Mouse (Mus musculus) splenic B cell, adult 2 months (primary cell): Measurements from ENCODE around the gene Tnip1.
A peak's percentile ranks its signal among the peaks of the same experiment; 100 is the strongest.

Experiments
- DNase-seq: peaks from one replicate; pipeline ENCODE4 v3.0.0-alpha.2; 2011; ENCODE audit warnings: low read depth, low spot score
- H3K27me3 ChIP-seq: 2 replicates; pipeline ENCODE4 v1.6.1; 2012; ENCODE audit warnings: mild to moderate bottlenecking, low read length, moderate library complexity, mixed read lengths; ENCODE audit not compliant: control insufficient read depth, poor library complexity, insufficient read depth, severe bottlenecking
- H3K36me3 ChIP-seq: 2 replicates; pipeline ENCODE4 v1.6.1; 2012; ENCODE audit warnings: mild to moderate bottlenecking, low read length, moderate library complexity, mixed read lengths; ENCODE audit not compliant: control insufficient read depth, poor library complexity, insufficient read depth, severe bottlenecking

The Tnip1 gene

DNA sequence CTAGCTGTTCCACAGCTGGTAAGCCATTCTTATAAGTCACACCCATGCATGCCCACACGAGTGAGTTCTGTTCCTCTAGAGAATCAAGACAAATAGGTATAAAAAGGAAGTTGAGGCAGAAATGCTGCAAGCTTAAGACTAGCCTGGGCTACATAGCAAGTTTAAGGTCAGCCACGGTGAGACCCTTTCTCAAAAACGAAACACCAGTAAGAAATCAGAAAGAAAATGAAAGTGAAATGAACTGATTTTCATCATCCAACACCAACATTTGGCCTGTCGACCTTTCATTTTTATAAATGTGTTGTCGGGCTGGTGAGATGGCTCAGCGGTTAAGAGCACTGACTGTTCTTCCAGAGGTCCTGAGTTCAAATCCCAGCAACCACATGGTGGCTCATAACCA lies 83.8 kb downstream of the Tnip1 start:
- Histone ChIP-seq H3K36me3 (peaks cover 2% of the 10 kb centered on the region), H3K27me3 (no peaks in the 10 kb centered on the region)
- DNase-seq: no peak

GRCm38 (mm10) chr11:54876031-54876430 lies 86.7 kb downstream of the Tnip1 start:
- no peak for DNase-seq
- Histone ChIP-seq H3K27me3 (no peaks in the 10 kb centered on the region), H3K36me3 (peaks cover 6% of the 10 kb centered on the region)

DNA sequence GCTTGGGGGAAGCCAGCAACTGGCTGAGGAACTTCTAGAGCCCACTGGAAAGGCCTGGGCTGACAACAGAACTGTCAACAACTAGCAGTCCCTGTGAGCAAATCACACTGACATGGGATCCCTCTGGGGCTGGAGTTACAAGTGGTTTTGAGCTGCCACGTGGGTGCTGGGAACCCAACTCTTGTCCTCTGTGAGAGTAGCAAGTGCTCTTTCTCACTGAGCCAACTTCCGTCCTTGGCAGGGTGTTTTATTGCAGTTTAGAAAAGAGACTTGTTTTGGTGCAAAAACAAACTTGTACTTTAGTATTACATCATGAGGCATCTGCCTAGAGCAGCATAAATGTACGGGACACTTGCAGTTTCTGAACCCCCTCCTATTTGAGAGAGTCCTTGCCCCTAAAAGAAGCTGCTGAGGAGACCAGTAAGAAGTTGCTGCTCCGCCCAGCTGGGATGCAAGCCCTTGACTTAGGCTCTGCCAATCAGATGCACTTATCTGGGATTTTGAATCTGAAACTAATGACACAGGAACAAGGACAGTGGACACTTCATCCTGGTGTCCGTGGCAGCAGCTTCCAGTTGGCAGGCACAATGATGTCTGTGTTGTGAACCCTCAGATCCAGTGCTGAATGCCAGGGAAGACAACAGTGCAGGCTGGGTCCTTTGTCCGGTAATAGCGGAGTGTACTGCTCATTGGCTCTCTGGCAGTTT lies 90.7 kb downstream of the Tnip1 start:
- Histone ChIP-seq H3K27me3 (no peaks in the 10 kb centered on the region), H3K36me3 (peaks cover 8% of the 10 kb centered on the region)
- DNase-seq: no peak

- Histone ChIP-seq H3K36me3 (peaks cover 8% of the 10 kb centered on the region), H3K27me3 (no peaks in the 10 kb centered on the region)
- DNase-seq: no peak
Observed at GRCm38 (mm10) chr11:54869318-54869717, 93.4 kb downstream of the Tnip1 start.

- Histone ChIP-seq H3K27me3 (no peaks in the 10 kb centered on the region), H3K36me3 (peaks cover 3% of the 10 kb centered on the region; the same call in 1 of the 2 replicates)
- no peak for DNase-seq
Observed at GRCm38 (mm10) chr11:54868445-54868844, 94.3 kb downstream of the Tnip1 start.

- Histone ChIP-seq H3K36me3 (peaks cover 2% of the 10 kb centered on the region; the same call in 1 of the 2 replicates), H3K27me3 (no peaks in the 10 kb centered on the region)
- DNase-seq: no peak
Observed at GRCm38 (mm10) chr11:54867903-54868434, 94.7 kb downstream of the Tnip1 start.

- no peaks in the 10 kb centered on the region for H3K27me3 ChIP-seq
- DNase-seq: no peak
- H3K36me3 ChIP-seq: peaks cover 2% of the 10 kb centered on the region; the same call in 1 of the 2 replicates
Observed at GRCm38 (mm10) chr11:54867049-54867385, 95.7 kb downstream of the Tnip1 start.

DNA sequence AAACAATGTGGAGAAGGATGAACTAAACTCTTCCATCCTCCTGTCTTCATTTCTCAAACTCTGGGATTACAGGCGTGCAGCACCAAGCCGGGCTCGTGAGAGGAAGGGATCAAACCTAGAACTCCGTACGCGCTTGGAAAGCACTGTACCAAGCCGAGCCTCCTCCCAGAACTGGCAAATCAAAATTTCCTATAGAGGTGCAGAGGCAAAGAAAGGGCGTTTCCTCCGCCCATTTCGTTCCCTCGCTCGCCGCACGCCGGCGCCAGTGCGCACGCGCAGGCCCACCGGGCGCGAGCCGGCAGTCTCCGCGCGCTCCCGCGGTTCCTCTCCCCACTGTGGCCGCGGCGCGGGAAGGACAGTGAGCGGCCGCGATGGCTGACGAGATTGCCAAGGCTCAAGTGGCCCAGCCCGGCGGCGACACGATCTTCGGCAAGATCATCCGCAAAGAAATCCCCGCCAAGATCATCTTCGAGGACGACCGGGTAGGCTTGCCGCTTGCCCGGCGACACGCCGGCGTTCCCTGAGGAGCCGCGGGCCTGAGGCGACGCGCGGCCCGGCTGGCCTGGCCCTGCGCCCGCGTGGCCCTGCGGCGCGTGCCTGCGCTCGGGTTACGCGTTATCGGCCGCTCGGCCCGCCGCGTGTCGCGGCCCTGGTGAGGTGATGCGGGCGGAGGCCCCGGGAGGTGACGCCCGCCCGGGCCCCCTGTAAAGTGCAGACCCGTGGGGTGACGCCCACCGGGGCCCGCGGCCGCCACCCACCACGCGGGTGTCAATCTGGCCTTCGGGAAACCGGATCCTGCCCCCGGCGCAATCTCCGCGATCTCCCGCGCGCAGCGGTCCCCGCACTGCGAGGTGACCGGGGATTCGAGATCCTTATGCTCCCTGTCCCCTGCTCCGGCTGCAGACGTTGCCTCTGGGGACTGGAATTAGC lies 96.3 kb downstream of the Tnip1 start, which contains the start of gene Hint1:
Gene Hint1 (plus strand): TSS at position 265 of the 930 bp plus-strand sequence.
- DNase-seq: peak; percentile 93
- Histone ChIP-seq H3K36me3 (peaks cover 2% of the 10 kb centered on the region; the same call in 1 of the 2 replicates), H3K27me3 (no peaks in the 10 kb centered on the region)

DNA sequence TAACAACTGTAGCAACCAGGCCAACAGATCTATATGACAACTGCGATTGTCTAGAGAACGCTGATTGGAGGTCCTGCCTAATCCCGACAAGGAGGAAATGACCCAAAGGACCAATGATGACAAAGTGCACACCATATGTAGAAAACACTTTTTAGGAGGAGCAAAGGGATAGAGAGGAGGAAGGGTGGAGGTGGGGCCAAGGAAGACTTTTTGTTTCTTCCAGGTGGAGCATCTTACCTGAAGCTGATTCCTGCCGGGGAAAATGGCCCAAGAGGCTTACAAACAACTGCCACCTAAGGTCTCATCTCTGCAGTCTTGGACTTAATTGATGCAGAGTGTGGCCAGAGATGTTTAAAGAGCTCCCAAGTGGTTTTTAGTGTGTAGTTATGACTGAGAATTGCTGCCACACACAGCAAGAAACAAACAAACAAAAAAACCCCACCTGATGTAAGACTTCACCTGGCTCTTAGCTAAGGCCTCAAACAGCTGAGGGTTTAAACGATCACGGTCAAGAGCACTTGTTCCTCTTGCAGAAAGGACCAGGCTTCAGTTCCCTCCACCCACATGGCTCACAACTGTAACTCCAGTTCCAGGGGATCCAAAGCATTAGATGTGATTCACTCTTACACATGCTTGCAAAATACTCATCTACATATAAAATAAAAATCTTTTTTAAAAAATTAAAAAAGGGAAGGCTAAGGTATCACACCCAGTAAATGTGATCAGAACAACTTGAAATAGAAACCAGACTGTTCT lies 97.2 kb downstream of the Tnip1 start:
- Histone ChIP-seq H3K36me3 (0 out of 2 replicates have a peak, but pooled peaks cover 2% of the 10 kb centered on the region), H3K27me3 (no peaks in the 10 kb centered on the region)
- no peak for DNase-seq

DNA sequence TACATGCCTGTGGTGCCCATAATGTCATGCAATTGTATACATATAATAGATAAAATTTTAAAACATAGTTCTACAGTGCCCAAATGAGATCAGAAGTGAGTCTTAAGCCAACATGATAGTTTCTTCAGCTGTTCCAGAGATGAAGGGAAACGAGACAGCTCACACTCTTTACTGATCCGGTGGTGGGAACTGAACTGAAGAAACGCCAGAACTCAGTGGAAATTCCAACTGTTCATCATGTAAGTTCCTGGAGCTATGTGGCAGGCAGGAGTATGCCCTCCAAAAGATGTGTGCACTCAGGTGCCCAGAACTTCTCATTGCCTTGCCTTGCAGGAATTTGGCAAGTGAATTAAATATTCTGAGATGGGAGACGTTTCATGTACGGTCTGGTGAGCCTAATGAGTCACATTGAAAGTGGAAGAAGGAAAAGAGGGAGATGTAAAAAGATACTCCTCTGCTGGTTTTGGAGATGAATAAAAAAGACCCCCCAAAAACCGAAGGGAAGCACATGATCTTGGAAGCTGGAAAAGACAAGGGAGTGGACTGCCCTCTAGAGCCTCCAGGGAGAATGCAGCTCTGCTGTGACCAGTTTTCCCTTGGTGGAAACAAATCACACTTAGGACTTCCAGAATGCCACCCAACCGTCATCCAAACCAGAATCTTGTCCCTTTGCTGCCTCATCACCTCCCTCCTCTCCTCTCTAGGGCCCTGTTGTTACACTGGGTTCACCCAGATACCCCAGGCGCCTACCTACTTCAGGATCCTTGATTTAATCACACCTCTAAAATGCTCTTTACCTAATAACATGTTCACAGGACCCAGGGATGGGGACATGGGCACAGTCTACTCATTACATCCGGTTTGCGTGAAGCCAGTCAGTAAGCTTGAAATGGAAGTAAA lies 99.8 kb downstream of the Tnip1 start:
- Histone ChIP-seq H3K36me3 (no peaks in the 10 kb centered on the region), H3K27me3 (no peaks in the 10 kb centered on the region)
- peak; percentile 66 for DNase-seq

- Histone ChIP-seq H3K27me3 (no peaks in the 10 kb centered on the region), H3K36me3 (no peaks in the 10 kb centered on the region)
- no peak for DNase-seq
Observed at GRCm38 (mm10) chr11:54861471-54862420, 101.0 kb downstream of the Tnip1 start.
